Mouse (Mus musculus) frontal cortex, adult 2 months (tissue): ENCODE measurements at regions not wholly inside any gene's neighbourhood (a gene's known extent, or its start where the extent isn't known, plus 50 kb on each side); places are given as distances from the start of the nearest gene placed in this dataset.
A peak's percentile ranks its signal among the peaks of the same experiment; 100 is the strongest.

Experiments
- DNase-seq, 2 experiments: peaks; one replicate each; pipeline ENCODE4 v3.0.0; 2022; ENCODE audit warnings: low spot score in 1 of 2; ENCODE audit errors: extremely low spot score in 1 of 2

- DNase-seq, result peak in 1 of 2 experiments; percentile 22
These were observed 1844.6 kb upstream of the Slc7a12 start for GRCm38 (mm10) chr3:12635857-12636256.

- DNase-seq, result no peak
These were observed 1817.0 kb upstream of the Slc7a12 start for GRCm38 (mm10) chr3:12663473-12663872.
